Mouse (Mus musculus) heart, adult 2 months (tissue): Measurements from ENCODE around the gene Shroom2.

ENCODE experiments used
- CTCF ChIP-seq: fragments of 200-600 bp; IDR thresholded peaks from 2 replicates; pipeline ENCODE4 v1.8.1; 2022; ENCODE audit warnings: antibody characterized with exemption, mild to moderate bottlenecking, moderate library complexity
- POLR2A ChIP-seq: fragments of 200-500 bp; IDR thresholded peaks from 2 replicates; pipeline ENCODE4 v1.6.1; 2011; ENCODE audit warnings: mild to moderate bottlenecking, low read depth, low read length, control low read depth; ENCODE audit not compliant: insufficient read depth

GRCm38 (mm10) chrX:152618464-152618863, 150.8 kb downstream of the Shroom2 start:
- peak; percentile 69 for TF ChIP-seq CTCF
- no peak for TF ChIP-seq POLR2A
